Mouse (Mus musculus) midbrain, embryonic 10.5 days (tissue): Measurements from ENCODE around the gene Erc2. TPM values are rescaled to one million over a fixed set of nuclear protein-coding genes. Genes with fewer than 3 reads are reported as not detected.

Source experiments
- DNase-seq: peaks from one replicate; pipeline ENCODE4 v3.0.0-alpha.2; 2017; ENCODE audit warnings: low spot score
- H3K27ac ChIP-seq: fragments of 300-500 bp; sonication (generic); replicated peaks from 2 replicates; pipeline ENCODE4 v1.5.1; 2016; ENCODE audit warnings: mild to moderate bottlenecking
- H3K27me3 ChIP-seq: fragments of 300-500 bp; sonication (generic); 2 replicates; pipeline ENCODE4 v1.6.1; 2016; ENCODE audit warnings: low read depth, mild to moderate bottlenecking; ENCODE audit not compliant: poor library complexity, severe bottlenecking
- H3K36me3 ChIP-seq: fragments of 300-500 bp; sonication (generic); 2 replicates; pipeline ENCODE4 v1.6.1; 2016; ENCODE audit warnings: mild to moderate bottlenecking, moderate library complexity
- H3K4me1 ChIP-seq: fragments of 300-500 bp; sonication (generic); 2 replicates; pipeline ENCODE4 v1.6.1; 2016
- H3K4me3 ChIP-seq: fragments of 300-500 bp; sonication (generic); 2 replicates; pipeline ENCODE4 v1.5.1; 2016; ENCODE audit warnings: mild to moderate bottlenecking, moderate library complexity
- H3K9me3 ChIP-seq: fragments of 300-500 bp; sonication (generic); replicated peaks from 2 replicates; pipeline ENCODE4 v1.6.1; 2016; ENCODE audit warnings: mild to moderate bottlenecking
- WGBS: fragments of 180-500 bp; shearing (Covaris S2); methylation state at CpG from one replicate; pipeline ENCODE4 v1.1.7; 2016; 5-methylcytosine and 5-hydroxymethylcytosine counted together
- polyA plus RNA-seq: library from polyadenylated mRNA; unstranded; fragments of >200 nt; fragmentation: Nextera tagmentation; extraction: Ambion mirVana; gene quantifications from 2 replicates; pipeline ENCODE4 v1.2.1, GENCODE M21; 2016

Erc2 gene
- polyA plus RNA-seq, 1 experiment from 2014 or later, result 9.2 TPM

- no peak for DNase-seq
These were observed 858.6 kb downstream of the Erc2 start for GRCm38 (mm10) chr14:28480866-28481265.

GRCm38 (mm10) chr14:28493806-28494205 lies 871.6 kb downstream of the Erc2 start:
- no peak for DNase-seq
- Histone ChIP-seq H3K9me3 (no peaks in the 10 kb centered on the region), H3K4me1 (no peaks in the 10 kb centered on the region; the same call in 1 of the 2 replicates), H3K27ac (no peak overlapping the region), H3K36me3 (no peaks in the 10 kb centered on the region), H3K27me3 (peaks cover 8% of the 10 kb centered on the region), H3K4me3 (no peak overlapping the region)
- whole genome bisulfite sequencing, result 91% methylated on average over 4 of the region's 4 CpGs

More at GRCm38 (mm10) chr14:28480866-28481265, 858.6 kb downstream of the Erc2 start:
- H3K27ac ChIP-seq, result no peak overlapping the region
- H3K27me3 ChIP-seq, result no peaks in the 10 kb centered on the region
- H3K4me3 ChIP-seq, result no peak overlapping the region
- no peaks in the 10 kb centered on the region for H3K9me3 ChIP-seq
- H3K4me1 ChIP-seq, result peaks cover 16% of the 10 kb centered on the region
- no peaks in the 10 kb centered on the region for H3K36me3 ChIP-seq
- WGBS, result 90% methylated on average over 1 of the region's 1 CpGs

- no peaks in the 10 kb centered on the region for H3K36me3 ChIP-seq
- peaks cover 8% of the 10 kb centered on the region for H3K27me3 ChIP-seq
- H3K4me1 ChIP-seq, result peaks cover under 1% of the 10 kb centered on the region; the same call in 1 of the 2 replicates
- H3K9me3 ChIP-seq, result no peaks in the 10 kb centered on the region
- no peak overlapping the region for H3K27ac ChIP-seq
- no peak overlapping the region for H3K4me3 ChIP-seq
- 90% methylated on average over 5 of the region's 5 CpGs for WGBS
- DNase-seq, result no peak
These were observed 872.0 kb downstream of the Erc2 start for GRCm38 (mm10) chr14:28494273-28494672.

- H3K9me3 ChIP-seq, result no peaks in the 10 kb centered on the region
- WGBS, result 82% methylated on average over 12 of the region's 12 CpGs
- no peaks in the 10 kb centered on the region for H3K36me3 ChIP-seq
- H3K27me3 ChIP-seq, result peaks cover 51% of the 10 kb centered on the region
- no peak for DNase-seq
- no peak overlapping the region for H3K4me3 ChIP-seq
- H3K4me1 ChIP-seq, result peaks cover 48% of the 10 kb centered on the region
- H3K27ac ChIP-seq, result no peak overlapping the region
These were observed 879.1 kb downstream of the Erc2 start for GRCm38 (mm10) chr14:28501216-28501878.

- WGBS, result 91% methylated on average over 2 of the region's 2 CpGs
- no peak for DNase-seq
- peaks cover 61% of the 10 kb centered on the region for H3K4me1 ChIP-seq
- peaks cover 61% of the 10 kb centered on the region for H3K27me3 ChIP-seq
- H3K36me3 ChIP-seq, result no peaks in the 10 kb centered on the region
- H3K4me3 ChIP-seq, result no peak overlapping the region
- no peaks in the 10 kb centered on the region for H3K9me3 ChIP-seq
- 0 out of 2 replicates have a peak overlapping the region, but pooled peaks have one; percentile 97 for H3K27ac ChIP-seq
These were observed 881.0 kb downstream of the Erc2 start for GRCm38 (mm10) chr14:28503276-28503675.

- DNase-seq, result peak; percentile 35
- H3K4me1 ChIP-seq, result peaks cover 71% of the 10 kb centered on the region
- no peaks in the 10 kb centered on the region for H3K36me3 ChIP-seq
- H3K27me3 ChIP-seq, result peaks cover 63% of the 10 kb centered on the region
- peak within 1 kb of the TSS; percentile 97 for H3K27ac ChIP-seq
- no peaks in the 10 kb centered on the region for H3K9me3 ChIP-seq
- WGBS, result 2% methylated on average over 53 of the region's 53 CpGs
- H3K4me3 ChIP-seq, result peak within 1 kb of the TSS; percentile 80
These were observed 882.1 kb downstream of the Erc2 start, which contains the start of gene Wnt5a for GRCm38 (mm10) chr14:28504101-28505050. Wnt5a (plus strand) TSS chr14:28504750.

- DNase-seq, result peak; percentile 81
- H3K4me1 ChIP-seq, result peaks cover 74% of the 10 kb centered on the region
- H3K4me3 ChIP-seq, result peak overlapping the region; percentile 80
- H3K9me3 ChIP-seq, result no peaks in the 10 kb centered on the region
- WGBS, result under 1% methylated on average over 22 of the region's 22 CpGs
- peaks cover 63% of the 10 kb centered on the region for H3K27me3 ChIP-seq
- H3K27ac ChIP-seq, result peak overlapping the region; percentile 97
- no peaks in the 10 kb centered on the region for H3K36me3 ChIP-seq
These were observed 882.9 kb downstream of the Erc2 start for GRCm38 (mm10) chr14:28505051-28505585.

- Histone ChIP-seq H3K27ac (peak overlapping the region; percentile 97), H3K9me3 (no peaks in the 10 kb centered on the region), H3K27me3 (peaks cover 62% of the 10 kb centered on the region), H3K36me3 (no peaks in the 10 kb centered on the region), H3K4me3 (peak overlapping the region; percentile 80), H3K4me1 (peaks cover 81% of the 10 kb centered on the region)
- under 1% methylated on average over 62 of the region's 62 CpGs for WGBS
- DNase-seq, result peak; percentile 68
These were observed 883.6 kb downstream of the Erc2 start for GRCm38 (mm10) chr14:28505586-28506375.

- Histone ChIP-seq H3K9me3 (no peaks in the 10 kb centered on the region), H3K27ac (peak overlapping the region; percentile 97), H3K4me1 (peaks cover 81% of the 10 kb centered on the region), H3K36me3 (no peaks in the 10 kb centered on the region), H3K27me3 (peaks cover 58% of the 10 kb centered on the region), H3K4me3 (peak overlapping the region; percentile 80)
- WGBS, result under 1% methylated on average over 29 of the region's 29 CpGs
- peak; percentile 73 for DNase-seq
These were observed 884.2 kb downstream of the Erc2 start for GRCm38 (mm10) chr14:28506376-28506831.

GRCm38 (mm10) chr14:28507011-28507410 lies 884.8 kb downstream of the Erc2 start:
- under 1% methylated on average over 15 of the region's 15 CpGs for WGBS
- H3K4me3 ChIP-seq, result peak overlapping the region; percentile 80
- no peak for DNase-seq
- H3K9me3 ChIP-seq, result no peaks in the 10 kb centered on the region
- H3K36me3 ChIP-seq, result no peaks in the 10 kb centered on the region
- H3K27ac ChIP-seq, result peak overlapping the region; percentile 97
- peaks cover 59% of the 10 kb centered on the region for H3K27me3 ChIP-seq
- peaks cover 81% of the 10 kb centered on the region for H3K4me1 ChIP-seq

GRCm38 (mm10) chr14:28507471-28507870 lies 885.2 kb downstream of the Erc2 start:
- peaks cover 84% of the 10 kb centered on the region for H3K4me1 ChIP-seq
- peaks cover 59% of the 10 kb centered on the region for H3K27me3 ChIP-seq
- DNase-seq, result peak; percentile 85
- H3K9me3 ChIP-seq, result no peaks in the 10 kb centered on the region
- under 1% methylated on average over 18 of the region's 18 CpGs for WGBS
- peak overlapping the region; percentile 97 for H3K27ac ChIP-seq
- H3K4me3 ChIP-seq, result peak overlapping the region; percentile 80
- peaks cover 3% of the 10 kb centered on the region; the same call in 1 of the 2 replicates for H3K36me3 ChIP-seq
